Mouse (Mus musculus) Patski (cell line): ENCODE measurements around the gene Supt6. TPM values are rescaled to one million over a fixed set of nuclear protein-coding genes. Genes with fewer than 3 reads are reported as not detected.

ENCODE experiments used
- ATAC-seq: fragments of 100-300 bp; one replicate; pipeline ENCODE4 v1.8.0; 2021
- CTCF ChIA-PET: fragments of 350-600 bp; sonication (Branson Sonifier 250); formaldehyde crosslinking; loops from one replicate; lab custom pipeline; 2022; ENCODE audit warnings: inconsistent platforms; lab: Charles Lee
- POLR2A ChIA-PET: fragments of 350-600 bp; sonication (Branson Sonifier 250); formaldehyde crosslinking; loops from one replicate; lab custom pipeline; 2022; ENCODE audit warnings: antibody characterized with exemption, inconsistent platforms; lab: Charles Lee
- DNase-seq: peaks from one replicate; pipeline ENCODE4 v3.0.0-alpha.2; 2011; ENCODE audit warnings: low read depth, low spot score
- H3K27me3 ChIP-seq: fragments of 371-371 bp; one replicate; pipeline ENCODE4 v1.5.1; 2021
- CTCF ChIP-seq: fragments of 100-300 bp; IDR thresholded peaks from one replicate; pipeline ENCODE4 v1.5.1; 2021
- in situ Hi-C: fragments of 300-500 bp; cut with MboI; formaldehyde crosslinking; loops from 3 replicates; pipeline ENCODE4 v1.11.1; 2018; ENCODE audit warnings: low pct_unique_long_range_greater_than_20kb, mixed read lengths
- polyA plus RNA-seq: library from polyadenylated mRNA; unstranded; gene quantifications from one replicate; pipeline ENCODE4 v1.2.3, GENCODE M21; 2021

The Supt6 gene
- polyA plus RNA-seq, 1 experiment from 2014 or later, result 69.2 TPM

DNA sequence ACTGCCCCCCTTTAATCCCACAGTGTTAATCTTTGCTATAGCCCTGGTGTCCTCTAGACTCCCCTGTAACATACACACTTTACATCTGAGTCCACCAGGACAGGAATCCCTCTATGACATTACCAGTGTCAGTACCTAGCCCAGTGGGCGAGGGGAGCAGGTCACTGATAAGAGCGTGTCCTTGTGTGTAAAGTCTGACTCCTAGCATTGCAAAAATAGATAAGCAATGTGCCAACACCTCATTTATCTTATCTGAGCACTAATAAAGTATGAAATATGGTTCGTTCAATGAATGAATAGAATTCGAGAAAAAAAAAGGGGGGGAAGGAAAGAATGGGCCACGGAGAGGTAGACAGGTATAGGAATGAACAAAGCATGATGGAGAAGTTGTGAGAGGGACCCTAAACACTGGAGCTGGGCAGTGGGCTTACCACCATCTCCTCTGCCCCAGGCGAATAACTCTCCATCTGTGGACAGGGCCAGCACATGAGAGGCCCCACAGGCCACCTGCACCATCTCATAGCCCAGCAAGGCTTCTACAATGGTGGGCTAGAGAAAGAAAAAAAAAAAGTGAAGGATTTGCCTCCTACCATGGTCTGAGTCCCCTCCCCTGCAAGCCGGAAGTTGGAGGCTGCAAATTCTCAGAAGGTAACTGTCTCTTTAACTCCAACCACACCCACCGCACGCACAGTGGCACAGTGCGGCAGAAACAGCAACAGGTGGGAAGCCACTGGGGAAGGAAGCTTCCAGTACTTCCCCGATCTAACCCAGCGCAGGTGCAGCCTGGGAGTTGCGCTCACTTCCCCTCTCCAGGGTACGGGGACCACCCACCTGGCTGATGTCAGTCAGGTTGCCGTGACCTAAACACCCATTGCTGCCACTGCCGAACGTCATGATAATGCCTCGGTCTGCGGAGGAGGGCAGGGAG is 77.0 kb downstream of the Supt6 start:
- no peak for ATAC-seq
- DNase-seq, result no peak
- no peaks in the 10 kb centered on the region for H3K27me3 ChIP-seq
- in situ Hi-C loops, result no loop called here
- CTCF ChIA-PET, result interaction anchor here (1.1 to 3.7 kb wide), 2 partner anchors 8 to 18 kb away, joined by 3 to 16 read pairs; partner anchors contain the start of genes Nek8 and Tlcd1
- TF ChIP-seq CTCF, result no peak
- POLR2A ChIA-PET, result no interaction called here

DNA sequence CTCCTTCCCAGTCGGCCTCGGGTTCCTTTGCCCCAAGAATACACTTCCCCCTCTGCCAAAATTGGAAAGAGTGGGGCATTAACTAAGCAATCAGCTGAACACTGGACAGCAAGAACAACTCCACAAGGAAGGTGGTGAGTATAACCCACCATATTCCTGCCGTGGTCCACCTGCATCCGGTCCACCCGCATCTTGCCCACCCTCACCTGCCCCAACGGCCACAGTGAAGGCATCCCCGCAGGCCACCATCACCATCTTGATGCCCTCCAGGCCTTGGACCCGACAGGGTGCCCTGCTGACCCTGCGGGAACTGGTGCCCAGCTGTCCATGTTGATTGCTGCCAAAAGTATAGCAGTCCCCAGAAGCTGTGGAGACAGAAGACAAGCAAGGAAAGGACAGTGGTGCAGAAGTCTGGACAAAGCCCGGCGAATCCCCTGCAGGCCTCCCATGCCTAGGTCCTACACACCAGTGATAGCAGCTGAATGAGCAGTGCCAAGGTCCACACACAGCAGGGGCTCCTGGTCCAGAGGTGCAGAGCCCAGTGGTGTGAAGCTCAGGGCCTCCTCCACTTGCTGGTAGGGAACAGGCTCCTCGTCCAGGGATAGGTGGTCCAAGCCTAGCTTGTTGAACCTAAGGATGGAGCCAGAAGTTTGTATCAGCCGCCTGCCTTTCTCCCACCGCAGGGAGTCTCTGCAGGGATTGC is 78.4 kb downstream of the Supt6 start:
- POLR2A ChIA-PET, result interaction anchor here (0.6 kb wide), 1 partner anchor 10 kb away, joined by 3 read pairs; no protein-coding TSS in a partner anchor
- no peak for ATAC-seq

DNA sequence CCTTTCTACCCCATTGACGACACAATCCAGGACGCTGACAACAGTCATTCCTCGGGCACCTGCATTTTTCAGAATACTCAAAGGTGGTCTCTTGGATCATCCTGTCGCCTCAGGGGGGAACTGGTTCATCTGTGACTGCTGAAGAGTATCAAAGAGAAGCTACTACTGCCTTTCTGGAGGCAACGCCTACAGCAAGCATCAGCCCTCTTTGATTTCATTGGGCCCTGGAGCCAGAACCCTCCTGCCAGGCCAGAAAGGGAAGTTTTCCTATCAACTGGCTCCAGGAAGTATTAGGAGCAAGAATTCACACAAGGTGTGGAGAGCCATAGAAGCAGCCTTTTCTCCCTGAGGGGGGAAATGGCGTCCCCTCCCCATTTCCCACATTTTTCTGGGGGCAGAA is 79.1 kb downstream of the Supt6 start:
- DNase-seq (no peak), ATAC-seq (no peak)
- in situ Hi-C loops, result no loop called here
- CTCF ChIA-PET, result interaction anchor here (3.7 kb wide), 1 partner anchor 10 kb away, joined by 16 read pairs; the partner anchor contains the start of genes Nek8 and Tlcd1
- H3K27me3 ChIP-seq, result no peaks in the 10 kb centered on the region
- TF ChIP-seq CTCF, result no peak
- POLR2A ChIA-PET, result interaction anchor here (4.8 kb wide), 1 partner anchor 9 kb away, joined by 50 read pairs; the partner anchor contains the start of genes Nek8 and Tlcd1

More for the DNA sequence above, 78.4 kb downstream of the Supt6 start:
- in situ Hi-C loops, result no loop called here
- no peak for DNase-seq
- TF ChIP-seq CTCF, result no peak
- CTCF ChIA-PET, result interaction anchor here (1.1 to 3.7 kb wide), 2 partner anchors 9 to 16 kb away, joined by 3 to 16 read pairs; partner anchors contain the start of genes Nek8 and Tlcd1
- H3K27me3 ChIP-seq, result no peaks in the 10 kb centered on the region

DNA sequence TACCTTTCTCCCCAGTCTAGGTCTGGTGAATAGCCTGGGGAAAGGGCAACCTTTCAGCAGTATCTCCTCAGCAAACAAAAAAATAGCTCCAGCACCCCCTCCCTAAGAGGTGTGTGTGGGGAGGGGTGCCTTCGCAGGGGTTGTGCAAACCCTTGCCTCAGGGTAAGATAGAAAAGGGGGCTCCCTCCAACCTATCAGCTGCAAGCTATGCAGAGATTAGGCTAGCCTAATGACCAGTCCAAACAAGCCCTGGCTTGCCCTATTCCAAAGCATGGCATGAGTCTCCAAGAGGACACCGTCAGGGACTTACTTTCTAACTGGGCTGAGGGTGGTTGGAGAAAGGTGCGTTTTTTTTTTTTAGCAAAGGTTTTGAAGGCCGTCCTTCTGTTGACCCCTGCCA is 79.6 kb downstream of the Supt6 start:
- in situ Hi-C loops, result no loop called here
- H3K27me3 ChIP-seq, result no peaks in the 10 kb centered on the region
- ChIA-PET POLR2A (interaction anchor here (4.8 kb wide), 1 partner anchor 9 kb away, joined by 50 read pairs; the partner anchor contains the start of genes Nek8 and Tlcd1), CTCF (interaction anchor here (3.7 kb wide), 1 partner anchor 11 kb away, joined by 16 read pairs; the partner anchor contains the start of genes Nek8 and Tlcd1)
- DNase-seq (no peak), ATAC-seq (no peak)
- no peak for TF ChIP-seq CTCF

DNA sequence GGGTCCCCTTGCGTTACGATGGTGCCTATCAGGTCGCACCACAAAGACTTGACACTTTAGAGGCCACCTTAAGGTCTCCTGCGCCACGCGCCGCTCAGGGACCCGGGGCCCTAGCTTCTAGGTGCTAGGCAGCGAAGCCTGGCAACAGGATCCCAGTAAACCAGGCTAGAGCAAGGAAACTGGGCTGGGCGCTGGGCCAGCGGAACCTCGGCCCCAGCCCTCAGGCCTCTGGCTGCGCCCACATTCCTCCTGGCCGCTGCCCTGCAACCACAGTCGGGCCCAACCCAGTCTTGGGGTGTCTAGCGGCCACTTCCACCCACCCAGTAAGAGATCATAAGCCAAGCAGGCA is 80.1 kb downstream of the Supt6 start:
- H3K27me3 ChIP-seq, result no peaks in the 10 kb centered on the region
- in situ Hi-C loops, result no loop called here
- ChIA-PET POLR2A (interaction anchor here (4.8 kb wide), 1 partner anchor 10 kb away, joined by 50 read pairs; the partner anchor contains the start of genes Nek8 and Tlcd1), CTCF (interaction anchor here (3.7 kb wide), 1 partner anchor 11 kb away, joined by 16 read pairs; the partner anchor contains the start of genes Nek8 and Tlcd1)
- no peak for DNase-seq
- ATAC-seq, result peak; percentile 48
- TF ChIP-seq CTCF, result no peak

DNA sequence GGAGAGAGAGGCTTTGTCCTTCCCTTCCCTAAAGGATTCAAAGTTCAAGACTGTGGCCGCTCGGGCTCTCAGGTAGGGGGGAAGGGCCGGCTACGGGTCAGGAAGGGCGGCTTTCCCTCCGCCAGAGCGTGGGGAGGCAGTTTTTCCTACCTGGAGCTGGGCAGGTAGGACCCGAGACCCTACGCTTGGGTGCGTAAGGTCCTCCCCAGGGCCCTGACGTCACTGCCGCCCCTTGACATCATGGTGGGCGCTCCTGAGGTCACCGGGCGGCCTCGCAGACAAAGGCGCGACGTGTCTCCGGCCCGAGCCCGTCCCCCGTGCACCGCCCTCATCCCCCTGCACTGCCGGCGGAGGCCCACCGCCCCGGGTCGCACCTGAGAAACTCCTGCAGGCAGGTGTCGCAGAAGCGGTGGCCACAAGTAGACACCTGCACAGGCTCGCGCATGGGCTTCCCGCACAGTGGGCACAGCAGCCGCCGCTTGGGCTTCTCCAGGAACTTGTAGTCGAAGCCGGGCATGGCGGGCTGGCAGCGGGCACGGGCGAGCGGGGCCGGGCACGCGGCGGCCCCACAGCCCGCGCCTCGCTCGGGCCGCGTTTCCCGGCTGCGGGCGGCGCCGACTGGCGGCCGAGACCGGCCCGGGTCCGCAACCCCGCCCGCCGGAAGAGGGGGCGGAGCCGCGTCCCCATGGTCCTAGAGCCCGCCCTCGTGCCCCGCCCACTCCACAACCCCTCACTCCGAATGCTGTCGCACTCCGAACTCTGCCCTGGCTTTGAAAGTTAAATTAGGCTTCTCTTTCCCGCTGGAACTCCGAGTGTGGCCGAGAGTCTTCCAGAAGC is 80.6 kb downstream of the Supt6 start, which contains the start of gene Traf4:
TSS of gene Traf4 (minus strand) at position 666 of the 837 bp plus-strand sequence.
- no peak for DNase-seq
- CTCF ChIA-PET, result interaction anchor here (2.0 to 3.7 kb wide), 2 partner anchors 11 to 12 kb away, joined by 9 to 16 read pairs; partner anchors contain the start of genes Nek8 and Tlcd1
- no peak for TF ChIP-seq CTCF
- POLR2A ChIA-PET, result interaction anchor here (0.6 to 4.8 kb wide), 2 partner anchors 10 to 386 kb away, joined by 3 to 50 read pairs; partner anchors contain the start of genes Nek8 and Tlcd1
- ATAC-seq, result peak; percentile 47
- H3K27me3 ChIP-seq, result no peaks in the 10 kb centered on the region
- in situ Hi-C loops, result no loop called here

DNA sequence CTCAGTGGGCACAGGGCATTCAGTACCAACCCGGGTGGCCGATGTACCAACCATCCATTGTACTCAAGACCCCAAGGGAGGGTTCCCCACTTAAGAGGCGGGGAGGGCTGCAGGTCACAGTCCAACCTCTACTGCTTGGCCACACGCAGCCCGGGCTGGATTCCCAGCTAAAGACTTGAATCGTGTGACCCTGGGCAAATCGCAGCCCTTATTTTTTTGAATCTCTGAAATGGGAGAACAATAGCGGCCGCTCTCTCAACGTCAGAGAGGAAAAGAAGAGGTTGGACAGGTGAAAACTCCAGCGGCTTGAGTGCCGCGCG is 81.2 kb downstream of the Supt6 start:
- no peak for TF ChIP-seq CTCF
- in situ Hi-C loops, result no loop called here
- H3K27me3 ChIP-seq, result no peaks in the 10 kb centered on the region
- ATAC-seq, result no peak
- ChIA-PET POLR2A (interaction anchor here (4.8 kb wide), 1 partner anchor 11 kb away, joined by 50 read pairs; the partner anchor contains the start of genes Nek8 and Tlcd1), CTCF (interaction anchor here (1.2 to 2.0 kb wide), 2 partner anchors 11 to 13 kb away, joined by 6 to 9 read pairs; partner anchors contain the start of genes Nek8 and Tlcd1)
- no peak for DNase-seq

DNA sequence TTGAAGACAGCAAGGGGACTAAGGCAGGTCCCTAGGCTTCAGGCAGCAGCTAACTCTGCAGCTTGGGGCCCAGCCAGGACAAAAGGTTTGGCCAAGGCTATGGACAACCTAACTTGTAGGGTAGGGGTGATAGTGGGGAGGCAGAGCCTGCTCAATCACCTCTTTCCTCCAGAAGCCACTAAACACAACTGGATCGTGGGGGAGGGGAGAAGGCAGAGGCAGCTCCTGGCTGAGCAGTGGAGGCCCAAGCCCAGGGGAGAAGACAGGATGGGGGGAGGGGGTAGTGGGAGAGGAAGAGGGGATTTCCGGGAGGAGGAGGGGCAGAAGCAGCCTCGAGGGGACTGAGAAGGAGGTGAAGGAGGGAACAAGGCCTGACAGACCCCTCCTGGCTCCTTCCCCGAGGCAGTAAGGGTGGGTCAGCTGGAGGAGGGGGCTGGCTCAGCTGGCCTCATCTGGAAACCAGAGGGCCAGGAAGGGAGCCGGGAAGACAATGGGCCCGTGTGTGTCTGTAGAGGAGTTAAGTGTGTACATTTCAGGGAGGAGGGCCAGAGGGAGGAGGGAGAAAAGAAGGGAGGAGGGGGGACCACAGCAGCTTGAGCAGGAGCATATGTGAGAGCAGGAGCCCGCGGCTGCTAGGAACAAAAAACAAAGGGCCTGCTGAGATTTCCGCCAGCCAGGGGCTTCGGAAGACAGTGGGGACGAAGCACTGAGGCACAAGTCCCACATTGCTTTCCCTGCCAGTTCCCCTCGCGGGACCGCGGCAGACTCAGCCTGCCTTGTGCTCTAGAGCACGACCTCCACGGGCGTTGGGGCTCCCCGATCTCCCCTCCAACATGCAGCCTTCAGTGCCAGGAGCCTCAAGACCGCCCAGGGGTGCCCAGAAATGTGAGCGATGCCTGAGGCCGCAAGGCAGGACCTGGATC is 81.8 kb downstream of the Supt6 start:
- DNase-seq, result no peak
- no peak for TF ChIP-seq CTCF
- ATAC-seq, result no peak
- in situ Hi-C loops, result no loop called here
- ChIA-PET POLR2A (interaction anchor here (0.7 to 4.8 kb wide), 5 partner anchors 8 to 118 kb away, joined by 3 to 50 read pairs (median 3); partner anchors contain the start of genes Nek8 and Tlcd1), CTCF (interaction anchor here (1.2 to 2.0 kb wide), 2 partner anchors 12 to 14 kb away, joined by 6 to 9 read pairs; partner anchors contain the start of genes Nek8 and Tlcd1)
- no peaks in the 10 kb centered on the region for H3K27me3 ChIP-seq
